Mouse (Mus musculus): Measurements from ENCODE around the gene Ccdc51.

DNA sequence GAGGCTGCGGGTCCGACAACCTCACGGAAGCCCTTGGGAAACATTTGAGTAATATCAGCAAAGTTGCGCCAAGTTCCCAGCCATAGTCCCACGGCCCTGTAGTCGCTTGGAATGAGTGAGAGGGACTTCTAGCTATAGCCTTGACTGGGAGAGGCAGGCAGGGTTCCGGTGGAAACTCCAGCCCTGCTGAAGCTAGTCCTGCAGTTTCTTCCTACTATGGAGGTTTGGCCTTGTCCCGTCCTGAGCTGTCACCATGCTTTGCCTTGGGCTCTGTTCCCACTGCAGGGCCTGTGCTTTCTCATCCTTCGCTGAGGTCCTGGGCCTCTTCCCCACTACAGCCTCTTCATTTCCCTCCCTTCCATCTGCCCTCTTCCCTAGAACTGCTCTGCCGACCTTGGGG lies 33.9 kb downstream of the Ccdc51 start:
- TF ChIP-seq MAFK (IDR thresholded peaks at IDR 0.05; ENCODE audit: borderline replicate concordance, low read depth, low read length), result no peak
- no peak for TF ChIP-seq POLR2A (IDR thresholded peaks at IDR 0.05; ENCODE audit: control insufficient read depth in 1 of 2, insufficient read depth in 1 of 2, low read depth in 1 of 2, low read length in 2 of 2, poor library complexity in 1 of 2)
- TF ChIP-seq POLR2AphosphoS2 (IDR thresholded peaks at IDR 0.05; ENCODE audit: low read length), result no peak
- no peak for TF ChIP-seq TAL1 (IDR thresholded peaks at IDR 0.05; ENCODE audit: low read length)

Data from MEL (cell line).